Mouse (Mus musculus) liver, embryonic 12.5 days (tissue): Measurements from ENCODE around the gene Snx18. TPM values are rescaled to one million over a fixed set of nuclear protein-coding genes. Genes with fewer than 3 reads are reported as not detected.

Experiments
- ATAC-seq: fragments of 200-750 bp; cut with Nextera tagmentation; 2 replicates; pipeline ENCODE4 v1.8.0; 2017; ENCODE audit warnings: moderate number of reproducible peaks, mild to moderate bottlenecking, moderate library complexity
- H3K27ac ChIP-seq: fragments of 300-500 bp; sonication (generic); 2 replicates; pipeline ENCODE4 v1.5.1; 2016; ENCODE audit warnings: mild to moderate bottlenecking
- H3K27me3 ChIP-seq: fragments of 300-500 bp; sonication (generic); replicated peaks from 2 replicates; pipeline ENCODE4 v1.6.1; 2016; ENCODE audit warnings: mild to moderate bottlenecking, moderate library complexity
- H3K36me3 ChIP-seq: fragments of 300-500 bp; sonication (generic); 2 replicates; pipeline ENCODE4 v1.6.1; 2016; ENCODE audit warnings: mild to moderate bottlenecking, moderate library complexity
- H3K4me1 ChIP-seq: fragments of 300-500 bp; sonication (generic); 2 replicates; pipeline ENCODE4 v1.6.1; 2016
- H3K4me2 ChIP-seq: fragments of 300-500 bp; sonication (generic); 2 replicates; pipeline ENCODE4 v1.6.1; 2016; ENCODE audit warnings: mild to moderate bottlenecking, moderate library complexity
- H3K4me3 ChIP-seq: fragments of 300-500 bp; sonication (generic); 2 replicates; pipeline ENCODE4 v1.5.1; 2016; ENCODE audit warnings: mild to moderate bottlenecking, moderate library complexity
- H3K9ac ChIP-seq: fragments of 300-500 bp; sonication (generic); 2 replicates; pipeline ENCODE4 v1.6.1; 2016; ENCODE audit warnings: mild to moderate bottlenecking, moderate library complexity
- H3K9me3 ChIP-seq: fragments of 300-500 bp; sonication (generic); replicated peaks from 2 replicates; pipeline ENCODE4 v1.6.1; 2016; ENCODE audit warnings: mild to moderate bottlenecking, moderate library complexity
- WGBS: fragments of 180-500 bp; shearing (Covaris S2); methylation state at CpG from one replicate; pipeline ENCODE4 v1.1.7; 2016; ENCODE audit not compliant: insufficient replicate concordance; 5-methylcytosine and 5-hydroxymethylcytosine counted together
- polyA plus RNA-seq: library from polyadenylated mRNA; unstranded; fragments of >200 nt; fragmentation: Nextera tagmentation; extraction: Ambion mirVana; gene quantifications from 2 replicates; pipeline ENCODE4 v1.2.1, GENCODE M21; 2016

The Snx18 gene
- polyA plus RNA-seq, 1 experiment from 2014 or later: 12.3 TPM

DNA sequence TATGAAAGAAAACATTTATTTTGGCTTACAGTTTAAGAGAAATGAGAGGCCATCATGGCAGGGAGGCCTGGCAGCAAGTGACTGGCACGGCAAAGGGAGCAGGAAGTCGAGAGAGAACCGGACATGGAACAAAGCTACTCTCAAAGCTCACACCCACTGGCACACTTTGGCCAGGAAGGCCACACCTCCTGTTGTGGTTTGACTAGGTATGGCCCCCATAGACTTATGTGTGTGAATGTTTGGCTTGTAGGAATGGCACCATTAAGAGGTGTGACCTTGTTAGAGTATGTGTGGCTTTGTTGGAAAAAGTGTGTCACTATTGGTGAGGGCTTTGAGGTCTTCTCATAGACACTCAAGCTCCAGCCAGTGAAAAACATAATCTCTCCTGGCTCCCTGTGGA, 69.3 kb downstream of the Snx18 start:
- WGBS: 69% methylated on average over 3 of the region's 3 CpGs
- no peak for ATAC-seq
- no peak overlapping the region for H3K4me2 ChIP-seq
- no peaks in the 10 kb centered on the region for H3K36me3 ChIP-seq
- no peak overlapping the region for H3K9ac ChIP-seq
- no peak overlapping the region for H3K4me3 ChIP-seq
- H3K4me1 ChIP-seq: no peaks in the 10 kb centered on the region
- no peaks in the 10 kb centered on the region for H3K27me3 ChIP-seq
- no peak overlapping the region for H3K27ac ChIP-seq
- H3K9me3 ChIP-seq: no peaks in the 10 kb centered on the region

DNA sequence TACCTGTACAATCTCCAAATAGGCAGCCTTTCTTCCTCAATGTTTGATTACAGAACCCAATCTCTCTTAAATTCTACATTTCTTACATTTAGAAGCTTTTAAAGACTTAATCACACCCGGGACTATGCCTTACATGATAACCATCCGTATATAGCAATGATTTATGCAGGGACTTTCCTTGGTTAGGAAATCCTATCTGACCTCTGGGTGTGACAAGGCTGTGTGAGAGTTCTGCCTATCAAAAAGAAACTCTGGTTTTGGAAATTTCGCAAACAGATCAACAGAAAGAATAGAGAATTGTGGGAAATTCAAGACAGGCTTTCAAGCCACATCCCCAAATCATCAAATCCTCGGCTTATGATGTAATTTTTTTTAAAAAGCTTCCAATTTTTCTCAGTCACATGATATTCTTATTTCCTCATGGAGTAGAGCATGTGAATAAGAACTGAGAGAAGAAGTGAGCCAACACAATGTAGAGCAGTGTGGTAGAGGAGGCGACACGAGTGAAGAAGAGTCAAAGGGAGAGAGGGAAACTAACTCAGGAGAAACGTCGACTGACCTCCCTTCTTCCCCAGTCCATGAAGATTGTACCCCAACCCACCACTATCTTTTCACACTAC, 70.4 kb downstream of the Snx18 start:
- WGBS: 67% methylated on average over 8 of the region's 8 CpGs
- H3K4me2 ChIP-seq: no peak overlapping the region
- H3K9ac ChIP-seq: no peak overlapping the region
- H3K9me3 ChIP-seq: no peaks in the 10 kb centered on the region
- H3K27ac ChIP-seq: no peak overlapping the region
- no peaks in the 10 kb centered on the region for H3K36me3 ChIP-seq
- no peaks in the 10 kb centered on the region for H3K4me1 ChIP-seq
- H3K4me3 ChIP-seq: no peak overlapping the region
- no peaks in the 10 kb centered on the region for H3K27me3 ChIP-seq
- ATAC-seq: no peak

DNA sequence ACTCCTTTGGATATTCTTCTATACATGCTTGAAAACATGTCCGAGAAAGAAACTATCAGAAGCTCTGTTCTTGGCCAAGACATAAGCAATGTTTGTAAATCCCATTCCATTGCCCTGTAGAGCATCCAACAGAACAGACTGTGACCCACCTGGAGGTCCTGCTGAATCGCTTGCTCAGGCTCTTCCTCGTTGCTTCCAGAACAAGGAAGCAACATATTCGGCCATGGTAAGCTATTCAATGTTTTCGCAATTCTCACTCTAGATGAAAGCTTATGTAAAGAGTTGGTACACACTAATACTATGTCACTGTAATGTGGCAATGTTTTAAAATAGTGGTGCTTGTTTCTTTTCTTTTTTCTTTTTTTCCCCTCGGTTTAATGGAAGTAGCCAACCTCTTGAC, 76.0 kb downstream of the Snx18 start:
- no peak for ATAC-seq
- no peaks in the 10 kb centered on the region for H3K36me3 ChIP-seq
- 78% methylated on average over 6 of the region's 6 CpGs for WGBS

More for the DNA sequence above, 76.0 kb downstream of the Snx18 start:
- no peak overlapping the region for H3K9ac ChIP-seq
- no peak overlapping the region for H3K4me2 ChIP-seq
- no peaks in the 10 kb centered on the region for H3K9me3 ChIP-seq
- no peaks in the 10 kb centered on the region for H3K4me1 ChIP-seq
- no peak overlapping the region for H3K27ac ChIP-seq
- H3K4me3 ChIP-seq: no peak overlapping the region
- H3K27me3 ChIP-seq: no peaks in the 10 kb centered on the region

Other genes with a start within 250 kb of the Snx18 start
- gene Hspb3, start 45.1 kb upstream of the Snx18 start, polyA plus RNA-seq: 0.15 and 0.18 TPM in 2 replicates
- 4.4 and 5.3 TPM in 2 replicates for gene Arl15, start 175.9 kb upstream of the Snx18 start, polyA plus RNA-seq